Mouse (Mus musculus) heart, postnatal 0 days (tissue): ENCODE data around the gene Gm49325.

Source experiments
- CTCF ChIP-seq: IDR thresholded peaks from 2 replicates; pipeline ENCODE4 v1.5.1; 2016; ENCODE audit warnings: antibody characterized with exemption, control low read depth, low read depth
- EP300 ChIP-seq: IDR thresholded peaks from 2 replicates; pipeline ENCODE4 v1.6.1; 2016; ENCODE audit warnings: antibody characterized with exemption, low read depth

GRCm38 (mm10) chr10:77586637-77587036 lies 19.4 kb upstream of the Gm49325 start:
- no peak for TF ChIP-seq EP300
- TF ChIP-seq CTCF, result no peak
